Mouse (Mus musculus) CH12.LX (cell line): ENCODE results near the gene Wdr19. TPM values are rescaled to one million over a fixed set of nuclear protein-coding genes. Genes with fewer than 3 reads are reported as not detected.

Source experiments
- DNase-seq: peaks from one replicate; pipeline ENCODE4 v3.0.0-alpha.2; 2013; ENCODE audit errors: extremely low read depth
- H3K27ac ChIP-seq: 2 replicates; pipeline ENCODE4 v1.5.1; 2012; ENCODE audit warnings: low read depth, mild to moderate bottlenecking, control low read depth, moderate library complexity; ENCODE audit not compliant: insufficient read depth
- H3K27me3 ChIP-seq: replicated peaks from 2 replicates; pipeline ENCODE3; 2012; ENCODE audit warnings: inconsistent platforms
- H3K36me3 ChIP-seq, 2 experiments: replicated peaks in 1 of 2; 2 replicates each; pipeline versions ENCODE3 to v1.6.1; 2012; ENCODE audit warnings: inconsistent platforms in 1 of 2, low read length in 1 of 2, mild to moderate bottlenecking in 1 of 2, mixed read lengths in 1 of 2, moderate library complexity in 1 of 2; ENCODE audit not compliant: control insufficient read depth in 1 of 2, insufficient read depth in 1 of 2
- H3K4me1 ChIP-seq, 2 experiments: 2 replicates each; pipeline ENCODE4 v1.6.1; 2012; ENCODE audit warnings: inconsistent platforms in 1 of 2, moderate library complexity in 1 of 2; ENCODE audit not compliant: insufficient read depth in 2 of 2, control insufficient read depth in 1 of 2
- H3K4me2 ChIP-seq: 2 replicates; pipeline ENCODE4 v1.6.1; 2012; ENCODE audit warnings: low read depth, mild to moderate bottlenecking, control low read depth; ENCODE audit not compliant: poor library complexity, insufficient read depth, severe bottlenecking
- H3K4me3 ChIP-seq, 3 experiments: fragments of 150-350 bp in 1 of 3; sonication (generic) in 1 of 3; replicated peaks in 1 of 3; 2 replicates each; pipeline versions ENCODE3 to v1.5.1; 2011 to 2012; ENCODE audit warnings: low read depth in 2 of 3, low read length in 2 of 3, mild to moderate bottlenecking in 2 of 3, moderate library complexity in 2 of 3, control low read depth in 1 of 3, improper control_type of control experiment in 1 of 3, inconsistent platforms in 1 of 3, mixed read lengths in 1 of 3; ENCODE audit not compliant: poor library complexity in 1 of 3
- H3K79me2 ChIP-seq: replicated peaks from 2 replicates; pipeline ENCODE4 v1.6.1; 2012; ENCODE audit warnings: mild to moderate bottlenecking, moderate library complexity; ENCODE audit not compliant: control insufficient read depth, poor library complexity, insufficient read depth, severe bottlenecking; ENCODE audit errors: extremely low read depth
- H3K9ac ChIP-seq: 2 replicates; pipeline ENCODE4 v1.6.1; 2012; ENCODE audit warnings: low read depth, mild to moderate bottlenecking, control low read depth, moderate library complexity; ENCODE audit not compliant: insufficient read depth
- H3K9me3 ChIP-seq: replicated peaks from 2 replicates; pipeline ENCODE3; 2012; ENCODE audit warnings: low read length, inconsistent platforms, mixed read lengths
- CTCF ChIP-seq, 2 experiments: IDR thresholded peaks in 1 of 2; conservative IDR thresholded peaks in 1 of 2; 2 replicates each; pipeline ENCODE4 v1.5.1; 2011 to 2012; ENCODE audit warnings: low read depth in 2 of 2, low read length in 2 of 2, improper control_type of control experiment in 1 of 2, inconsistent platforms in 1 of 2, mild to moderate bottlenecking in 1 of 2, moderate library complexity in 1 of 2
- E2F4 ChIP-seq: IDR thresholded peaks from 2 replicates; pipeline ENCODE4 v1.6.1; 2011; ENCODE audit warnings: low read depth, low read length, improper control_type of control experiment; ENCODE audit not compliant: insufficient replicate concordance
- ELF1 ChIP-seq: IDR thresholded peaks from 2 replicates; pipeline ENCODE4 v1.6.1; 2014; ENCODE audit warnings: low read depth, mild to moderate bottlenecking, inconsistent platforms, low read length, improper control_type of control experiment
- ETS1 ChIP-seq: conservative IDR thresholded peaks from 2 replicates; pipeline ENCODE4 v1.6.1; 2012; ENCODE audit warnings: low read depth, mild to moderate bottlenecking, inconsistent platforms, low read length, improper control_type of control experiment, moderate library complexity
- JUND ChIP-seq: conservative IDR thresholded peaks from 2 replicates; pipeline ENCODE4 v1.6.1; 2011; ENCODE audit warnings: low read depth, low read length, improper control_type of control experiment
- MAFK ChIP-seq: IDR thresholded peaks from 2 replicates; pipeline ENCODE4 v1.6.1; 2011; ENCODE audit warnings: low read length, improper control_type of control experiment; ENCODE audit not compliant: insufficient replicate concordance
- MAX ChIP-seq: IDR thresholded peaks from 2 replicates; pipeline ENCODE4 v1.6.1; 2011; ENCODE audit warnings: low read length, improper control_type of control experiment
- MEF2A ChIP-seq: IDR thresholded peaks from 2 replicates; pipeline ENCODE4 v1.6.1; 2014; ENCODE audit warnings: low read depth, mild to moderate bottlenecking, inconsistent platforms, low read length, improper control_type of control experiment, borderline replicate concordance
- MXI1 ChIP-seq: IDR thresholded peaks from 2 replicates; pipeline ENCODE4 v1.6.1; 2011; ENCODE audit warnings: mild to moderate bottlenecking, low read depth, low read length, improper control_type of control experiment
- MYC ChIP-seq: IDR thresholded peaks from 2 replicates; pipeline ENCODE4 v1.6.1; 2011; ENCODE audit warnings: low read depth, mild to moderate bottlenecking, improper control_type of control experiment, low read length
- NELFE ChIP-seq: IDR thresholded peaks from 2 replicates; pipeline ENCODE4 v1.6.1; 2011; ENCODE audit warnings: low read depth, low read length, improper control_type of control experiment
- NRF1 ChIP-seq: IDR thresholded peaks from 2 replicates; pipeline ENCODE4 v1.6.1; 2014; ENCODE audit warnings: low read depth, mild to moderate bottlenecking, inconsistent platforms, low read length, improper control_type of control experiment, moderate library complexity
- POLR2AphosphoS2 ChIP-seq: IDR thresholded peaks from 2 replicates; pipeline ENCODE4 v1.6.1; 2011; ENCODE audit warnings: low read depth, low read length, improper control_type of control experiment
- RAD21 ChIP-seq: IDR thresholded peaks from 2 replicates; pipeline ENCODE4 v1.6.1; 2011; ENCODE audit warnings: low read depth, mild to moderate bottlenecking, low read length, improper control_type of control experiment, moderate library complexity
- TBP ChIP-seq: conservative IDR thresholded peaks from 2 replicates; pipeline ENCODE4 v1.6.1; 2011; ENCODE audit warnings: low read depth, low read length, improper control_type of control experiment
- USF2 ChIP-seq: conservative IDR thresholded peaks from 2 replicates; pipeline ENCODE4 v1.6.1; 2011; ENCODE audit warnings: low read depth, low read length, improper control_type of control experiment
- ZC3H11A ChIP-seq: IDR thresholded peaks from 2 replicates; pipeline ENCODE4 v1.6.1; 2012; ENCODE audit warnings: low read depth, mild to moderate bottlenecking, inconsistent platforms, low read length, improper control_type of control experiment
- dilution Hi-C: fragments of 300-500 bp; cut with MboI; formaldehyde crosslinking; loops from 2 replicates; pipeline ENCODE4 v1.14.3; 2020; ENCODE audit warnings: low sequenced_read_pairs; ENCODE audit not compliant: extremely low pct_unique_long_range_greater_than_20kb, extremely low pct_ligation_motif_present
- in situ Hi-C: fragments of 300-500 bp; cut with MboI; formaldehyde crosslinking; loops from 3 replicates; pipeline ENCODE4 v1.14.3; 2019; ENCODE audit warnings: low sequenced_read_pairs, low pct_ligation_motif_present, low pct_unique_long_range_greater_than_20kb, mixed read lengths
- polyA plus RNA-seq: library from polyadenylated mRNA; unstranded; fragments of >175 nt; gene quantifications from 2 replicates; pipeline ENCODE4 v1.2.1, GENCODE M21; 2012; ENCODE audit warnings: low read depth; ENCODE audit not compliant: insufficient read length
- total RNA-seq, 2 experiments: library from RNA; depleted of rRNA; stranded (reverse); fragments of 300-350 nt in 1 of 2; fragments of >200 nt in 1 of 2; gene quantifications; 2 replicates each; pipeline ENCODE4 v1.2.3; 2012 to 2014

Gene Wdr19
- total and polyA plus RNA-seq, 3 experiments, result 1.4 to 1.7 (median 1.5) TPM

DNA sequence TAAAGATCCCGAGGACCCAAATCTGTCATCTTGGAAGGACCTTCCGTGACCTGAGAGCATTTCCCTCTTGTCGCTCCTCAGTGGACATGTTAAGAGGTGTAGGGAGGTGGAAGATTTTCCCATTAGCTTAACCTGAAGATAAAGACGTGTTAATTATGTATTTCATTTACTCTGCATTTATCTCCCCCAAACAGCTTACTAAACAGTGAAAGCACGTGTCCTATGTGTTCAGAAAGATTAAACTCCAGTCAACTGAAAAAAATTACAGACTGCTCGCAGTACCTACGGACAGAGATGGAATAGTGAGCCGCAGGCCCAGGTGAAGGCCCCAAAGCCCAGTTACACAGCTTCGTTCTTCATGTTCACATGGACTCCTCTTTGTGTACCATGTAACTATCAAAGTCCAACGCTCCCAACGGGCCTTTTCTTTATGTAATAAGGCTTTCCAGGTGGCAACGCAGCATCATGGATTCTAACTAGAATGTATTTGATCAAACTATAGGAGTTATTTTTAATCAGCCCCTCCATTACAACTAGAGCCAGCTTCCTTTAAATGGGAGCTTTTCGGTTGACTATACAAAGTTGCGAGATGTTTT lies 58.5 kb downstream of the Wdr19 start:
- dilution Hi-C loops (no loop called here), in situ Hi-C loops (no loop called here)
- H3K36me3 ChIP-seq, result peaks cover 31 to 83% of the 10 kb centered on the region in 2 experiments

DNA sequence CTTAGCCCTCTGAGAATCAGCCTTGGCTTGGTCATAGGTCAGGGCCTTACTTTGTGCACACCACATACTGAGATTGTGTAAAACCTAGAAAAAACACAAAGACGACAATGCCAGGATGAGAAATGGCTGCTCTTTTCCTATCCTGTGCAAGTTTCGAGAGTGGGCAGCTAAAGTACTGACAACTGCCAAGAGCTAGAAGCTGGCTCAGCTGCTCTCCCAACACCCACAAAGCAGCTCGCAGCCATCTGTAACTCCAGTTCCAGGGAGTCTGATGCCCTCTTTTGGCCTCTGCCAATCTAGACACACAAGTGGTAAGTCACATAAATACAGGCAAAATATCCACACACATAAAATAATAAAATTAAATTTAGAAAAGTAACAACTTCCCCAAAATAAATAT lies 74.5 kb downstream of the Wdr19 start:
- no peak overlapping the region for H3K4me2 ChIP-seq
- H3K4me1 ChIP-seq, result no peaks in the 10 kb centered on the region
- dilution Hi-C loops, result no loop called here
- no peak overlapping the region for H3K9ac ChIP-seq
- no peaks in the 10 kb centered on the region for H3K9me3 ChIP-seq
- no peak overlapping the region for H3K4me3 ChIP-seq
- H3K79me2 ChIP-seq, result no peaks in the 10 kb centered on the region; the same call in 1 of the 2 replicates
- TF ChIP-seq ELF1, result no peak
- TF ChIP-seq NELFE, result no peak
- TF ChIP-seq E2F4, result no peak
- no peak for TF ChIP-seq ZC3H11A
- TF ChIP-seq MEF2A, result no peak
- no peak for TF ChIP-seq ETS1
- no peak for TF ChIP-seq TBP
- TF ChIP-seq RAD21, result no peak
- TF ChIP-seq NRF1, result no peak
- TF ChIP-seq MAX, result no peak
- TF ChIP-seq POLR2AphosphoS2, result no peak
- no peak for TF ChIP-seq MXI1
- no peak for TF ChIP-seq CTCF (conservative IDR thresholded peaks at IDR 0.05 in 1 of 2, IDR thresholded peaks at IDR 0.05 in 1 of 2; ENCODE audit: low read depth in 2 of 2, low read length in 2 of 2)
- no peak for TF ChIP-seq MYC
- TF ChIP-seq USF2, result no peak
- no peak for TF ChIP-seq JUND
- DNase-seq, result no peak
- H3K27me3 ChIP-seq, result no peaks in the 10 kb centered on the region
- in situ Hi-C loops, result no loop called here
- H3K27ac ChIP-seq, result no peak overlapping the region
- peaks cover 60 to 87% of the 10 kb centered on the region in 2 experiments for H3K36me3 ChIP-seq

More for the DNA sequence above, 58.5 kb downstream of the Wdr19 start:
- no peaks in the 10 kb centered on the region for H3K79me2 ChIP-seq
- no peak overlapping the region for H3K27ac ChIP-seq
- TF ChIP-seq MXI1 (no peak), E2F4 (no peak), NELFE (no peak), CTCF (conservative IDR thresholded peaks at IDR 0.05 in 1 of 2, IDR thresholded peaks at IDR 0.05 in 1 of 2; ENCODE audit: low read depth in 2 of 2, low read length in 2 of 2) (no peak), MAFK (no peak), MEF2A (no peak)
- no peaks in the 10 kb centered on the region for H3K9me3 ChIP-seq
- H3K27me3 ChIP-seq, result no peaks in the 10 kb centered on the region
- H3K9ac ChIP-seq, result no peak overlapping the region
- no peak for DNase-seq
- H3K4me2 ChIP-seq, result no peak overlapping the region
- H3K4me1 ChIP-seq, result peaks cover 0 to 9% of the 10 kb centered on the region in 2 experiments; a peak in 2 of 4 replicates
- no peak overlapping the region for H3K4me3 ChIP-seq
